Mouse (Mus musculus): ENCODE data around the gene Foxm1. TPM values are rescaled to one million over a fixed set of nuclear protein-coding genes. Genes with fewer than 3 reads are reported as not detected.
A peak's percentile ranks its signal among the peaks of the same experiment; 100 is the strongest.

Gene Foxm1
- polyA plus RNA-seq, 1 experiment from 2014 or later: 5.7 TPM

DNA sequence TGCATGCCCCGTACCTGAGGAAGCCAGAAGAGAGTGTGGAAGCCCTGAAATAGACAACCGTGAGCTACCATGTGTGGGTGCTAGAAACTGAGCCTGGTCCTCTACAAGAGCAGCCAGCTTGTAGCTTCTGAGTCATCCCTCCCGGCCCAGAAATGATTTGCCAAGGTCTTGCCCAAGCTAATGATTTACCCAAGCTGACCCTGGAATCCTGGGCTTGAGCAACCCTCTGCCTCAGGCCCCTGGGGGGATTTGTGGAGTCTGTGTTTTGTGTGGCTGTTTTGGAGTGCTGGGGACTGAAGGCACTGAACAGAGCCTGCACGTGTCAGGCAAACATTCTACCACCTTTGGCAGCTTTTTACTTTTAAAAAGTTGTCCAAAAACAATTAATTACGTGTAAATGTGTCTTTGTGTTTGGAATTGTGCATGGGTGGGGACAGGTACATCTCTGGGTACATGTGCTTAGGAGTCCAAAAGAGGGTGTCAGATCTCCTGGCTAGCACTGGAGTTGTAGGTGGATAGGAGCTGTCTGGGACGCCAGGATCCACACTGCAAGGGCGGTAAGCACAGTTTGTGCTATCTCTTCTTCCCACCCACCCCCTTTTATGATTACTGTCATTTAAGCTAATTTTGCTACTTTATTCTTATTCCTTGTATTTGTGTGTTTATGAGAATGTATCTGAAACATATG, 35.0 kb downstream of the Foxm1 start:
- no peak for DNase-seq (ENCODE audit: low spot score)
- no peaks in the 10 kb centered on the region for H3K9me3 ChIP-seq (ENCODE audit: control insufficient read depth, low read length)
- no peaks in the 10 kb centered on the region for H3K27me3 ChIP-seq (ENCODE audit: control insufficient read depth, insufficient read depth, low read length)
- no peak for ATAC-seq (ENCODE audit: low FRiP score, low TSS enrichment)
- 64% methylated on average over 7 of the region's 7 CpGs for WGBS
- H3K27ac ChIP-seq (replicated peaks): no peak overlapping the region
- peaks cover 3% of the 10 kb centered on the region; the same call in 1 of the 2 replicates for H3K4me1 ChIP-seq (replicated peaks; ENCODE audit: control insufficient read depth, insufficient read depth)
- H3K36me3 ChIP-seq (ENCODE audit: control insufficient read depth, insufficient read depth, low read length): no peaks in the 10 kb centered on the region
- H3K4me3 ChIP-seq (ENCODE audit: low read depth, low read length): no peak overlapping the region
- H3K4me2 ChIP-seq (replicated peaks; ENCODE audit: low read depth): no peak overlapping the region
- TF ChIP-seq EP300 (optimal IDR thresholded peaks at IDR 0.05): no peak
- H3K9ac ChIP-seq (ENCODE audit: low read length): no peak overlapping the region

DNA sequence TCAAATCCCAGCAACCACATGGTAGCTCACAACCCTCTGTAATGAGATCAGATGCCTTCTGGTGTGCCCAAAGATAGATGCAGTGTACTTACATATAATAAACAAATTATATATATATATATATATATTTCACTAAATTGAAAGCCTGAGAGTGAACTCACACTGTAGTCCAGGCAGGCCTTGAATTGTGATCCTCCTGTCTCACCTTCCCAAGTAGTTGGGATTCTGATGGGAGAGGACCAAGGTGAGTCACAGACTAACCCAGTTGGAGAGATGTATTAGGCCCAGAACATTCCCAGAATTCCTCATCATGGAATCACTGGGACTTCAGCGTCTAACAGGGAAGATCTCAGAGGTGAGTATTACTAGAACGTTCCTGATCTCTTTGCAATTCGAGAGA, 36.2 kb downstream of the Foxm1 start, which contains the start of gene Nrip2:
Nrip2 (plus strand) TSS at position 301 of the 400 bp plus-strand sequence.
- Histone ChIP-seq H3K4me3 (ENCODE audit: low read depth, low read length) (peak within 1 kb of the TSS; percentile 14), H3K9me3 (ENCODE audit: control insufficient read depth, low read length) (no peaks in the 10 kb centered on the region), H3K9ac (ENCODE audit: low read length) (peak within 1 kb of the TSS; percentile 43; the same call in 1 of the 2 replicates), H3K4me2 (replicated peaks; ENCODE audit: low read depth) (peak within 1 kb of the TSS; percentile 51), H3K4me1 (replicated peaks; ENCODE audit: control insufficient read depth, insufficient read depth) (peaks cover 3% of the 10 kb centered on the region; the same call in 1 of the 2 replicates), H3K27ac (replicated peaks) (no peak within 1 kb of the TSS), H3K36me3 (ENCODE audit: control insufficient read depth, insufficient read depth, low read length) (no peaks in the 10 kb centered on the region), H3K27me3 (ENCODE audit: control insufficient read depth, insufficient read depth, low read length) (no peaks in the 10 kb centered on the region)
- WGBS: 60% methylated on average over 3 of the region's 3 CpGs
- no peak for TF ChIP-seq EP300 (optimal IDR thresholded peaks at IDR 0.05)
- no peak for TF ChIP-seq CTCF (IDR thresholded peaks at IDR 0.05; ENCODE audit: low read depth)
- no peak for ATAC-seq (ENCODE audit: low FRiP score, low TSS enrichment)
- DNase-seq (ENCODE audit: low spot score): no peak

DNA sequence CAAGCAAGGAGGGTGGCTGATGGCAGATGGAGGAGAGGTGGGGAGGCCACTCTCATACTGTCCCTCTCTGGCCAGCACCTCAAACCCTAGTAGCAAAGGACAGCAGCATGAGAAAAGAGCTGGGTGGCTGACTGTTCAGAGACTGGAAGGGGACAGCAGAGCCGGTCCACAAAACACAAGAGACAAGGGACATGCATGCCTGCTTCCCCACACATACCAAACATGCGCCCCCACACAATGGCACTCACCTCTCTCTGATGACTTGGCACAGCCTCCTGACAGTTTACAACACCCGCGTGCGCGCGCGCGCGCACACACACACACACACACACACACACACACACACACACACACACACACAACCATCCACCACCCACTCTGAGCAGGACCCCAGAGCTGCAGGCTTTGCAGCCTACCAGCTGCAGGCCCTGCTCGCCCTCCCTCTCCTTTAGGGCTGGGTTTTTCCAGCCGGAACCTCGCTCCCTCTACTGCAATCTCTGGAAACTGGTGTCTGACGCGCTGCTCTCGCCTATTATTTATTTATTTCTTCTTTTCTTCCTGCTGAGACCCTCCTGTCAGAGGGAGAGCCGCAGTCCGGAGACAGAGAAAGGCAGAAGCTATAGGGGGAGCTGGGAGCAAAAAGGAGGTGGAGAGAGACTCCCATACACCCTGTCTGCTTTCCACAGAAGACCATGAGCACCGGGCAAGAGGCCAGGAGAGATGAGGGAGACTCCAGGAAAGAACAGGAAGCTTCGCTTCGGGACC, 36.8 kb downstream of the Foxm1 start:
- Histone ChIP-seq H3K9ac (ENCODE audit: low read length) (peak overlapping the region; percentile 43; the same call in 1 of the 2 replicates), H3K4me3 (ENCODE audit: low read depth, low read length) (peak overlapping the region; percentile 14), H3K4me1 (replicated peaks; ENCODE audit: control insufficient read depth, insufficient read depth) (peaks cover 3% of the 10 kb centered on the region; the same call in 1 of the 2 replicates), H3K9me3 (ENCODE audit: control insufficient read depth, low read length) (no peaks in the 10 kb centered on the region), H3K4me2 (replicated peaks; ENCODE audit: low read depth) (peak overlapping the region; percentile 51), H3K27ac (replicated peaks) (no peak overlapping the region), H3K36me3 (ENCODE audit: control insufficient read depth, insufficient read depth, low read length) (no peaks in the 10 kb centered on the region), H3K27me3 (ENCODE audit: control insufficient read depth, insufficient read depth, low read length) (no peaks in the 10 kb centered on the region)
- TF ChIP-seq CTCF (IDR thresholded peaks at IDR 0.05; ENCODE audit: low read depth) (no peak), EP300 (optimal IDR thresholded peaks at IDR 0.05) (no peak)
- DNase-seq (ENCODE audit: low spot score): peak; percentile 34
- WGBS: 20% methylated on average over 21 of the region's 21 CpGs
- ATAC-seq (ENCODE audit: low FRiP score, low TSS enrichment): peak; percentile 53; the same call in 1 of the 2 replicates

DNA sequence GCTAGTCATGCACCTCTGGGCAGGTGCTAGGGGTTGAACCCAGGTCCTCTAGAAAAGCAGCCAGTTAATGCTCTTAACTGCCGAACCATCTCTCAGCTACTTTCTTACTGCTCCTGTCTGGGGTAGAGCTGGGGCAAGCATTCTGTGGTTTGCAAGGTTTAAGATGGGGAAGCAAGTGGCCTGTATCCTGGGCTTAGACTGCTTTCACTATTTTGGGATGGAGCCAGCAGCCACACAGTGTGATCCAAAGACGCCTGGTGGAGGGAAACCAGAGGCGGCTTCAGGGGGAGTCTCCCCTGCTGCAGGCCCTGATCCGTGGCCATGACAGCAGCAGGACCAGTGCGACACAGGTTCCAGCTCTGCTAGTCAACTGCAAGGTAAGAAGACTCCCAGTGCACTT, 41.9 kb downstream of the Foxm1 start:
- H3K9me3 ChIP-seq (ENCODE audit: control insufficient read depth, low read length): no peaks in the 10 kb centered on the region
- DNase-seq (ENCODE audit: low spot score) (no peak), ATAC-seq (ENCODE audit: low FRiP score, low TSS enrichment) (no peak)
- H3K4me1 ChIP-seq (replicated peaks; ENCODE audit: control insufficient read depth, insufficient read depth): peaks cover 3% of the 10 kb centered on the region; the same call in 1 of the 2 replicates
- 59% methylated on average over 5 of the region's 5 CpGs for WGBS
- H3K4me3 ChIP-seq (ENCODE audit: low read depth, low read length): no peak overlapping the region
- H3K9ac ChIP-seq (ENCODE audit: low read length): no peak overlapping the region
- H3K36me3 ChIP-seq (ENCODE audit: control insufficient read depth, insufficient read depth, low read length): peaks cover 3% of the 10 kb centered on the region; the same call in 1 of the 2 replicates
- TF ChIP-seq EP300 (optimal IDR thresholded peaks at IDR 0.05): no peak
- no peaks in the 10 kb centered on the region for H3K27me3 ChIP-seq (ENCODE audit: control insufficient read depth, insufficient read depth, low read length)
- no peak overlapping the region for H3K4me2 ChIP-seq (replicated peaks; ENCODE audit: low read depth)
- H3K27ac ChIP-seq (replicated peaks): no peak overlapping the region

DNA sequence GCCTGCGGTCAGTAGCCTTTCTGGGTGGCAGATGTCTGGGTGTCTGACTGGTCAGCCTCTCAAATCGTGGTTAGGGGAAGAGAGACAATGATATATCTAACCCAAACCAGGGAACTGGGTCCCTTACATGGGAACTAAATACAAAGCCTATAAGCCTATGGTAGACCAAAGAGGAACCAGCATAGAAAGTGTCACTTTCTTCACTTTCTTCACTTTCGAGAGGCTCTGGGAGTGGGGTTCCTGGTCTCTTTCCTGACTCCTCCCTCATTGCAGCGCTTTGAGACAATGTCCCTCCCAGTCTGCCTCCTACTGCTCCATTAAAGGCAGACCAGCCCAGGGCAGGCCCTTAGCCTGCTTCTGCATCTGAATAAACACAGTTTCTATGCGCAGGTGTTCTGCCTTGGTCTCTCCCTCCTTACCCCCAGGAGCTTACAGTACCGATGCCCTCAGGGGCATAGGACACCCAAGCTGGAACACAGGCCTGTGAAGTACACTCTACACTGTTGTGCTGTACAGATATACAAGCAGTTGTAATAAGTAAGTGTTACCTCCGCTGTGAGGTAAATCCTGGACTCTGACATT, 45.9 kb downstream of the Foxm1 start:
- 88% methylated on average over 7 of the region's 7 CpGs for WGBS
- no peak for ATAC-seq (ENCODE audit: low FRiP score, low TSS enrichment)

More for the DNA sequence above, 45.9 kb downstream of the Foxm1 start:
- Histone ChIP-seq H3K27me3 (ENCODE audit: control insufficient read depth, insufficient read depth, low read length) (no peaks in the 10 kb centered on the region), H3K27ac (replicated peaks) (no peak overlapping the region), H3K36me3 (ENCODE audit: control insufficient read depth, insufficient read depth, low read length) (peaks cover 19% of the 10 kb centered on the region), H3K9me3 (ENCODE audit: control insufficient read depth, low read length) (no peaks in the 10 kb centered on the region), H3K9ac (ENCODE audit: low read length) (no peak overlapping the region), H3K4me1 (replicated peaks; ENCODE audit: control insufficient read depth, insufficient read depth) (no peaks in the 10 kb centered on the region), H3K4me2 (replicated peaks; ENCODE audit: low read depth) (no peak overlapping the region), H3K4me3 (ENCODE audit: low read depth, low read length) (no peak overlapping the region)
- TF ChIP-seq CTCF (IDR thresholded peaks at IDR 0.05; ENCODE audit: low read depth) (no peak), EP300 (optimal IDR thresholded peaks at IDR 0.05) (no peak)
- DNase-seq (ENCODE audit: low spot score): no peak
